Mouse (Mus musculus): Measurements from ENCODE around the gene Stab2. TPM values are rescaled to one million over a fixed set of nuclear protein-coding genes. Genes with fewer than 3 reads are reported as not detected.
A peak's percentile ranks its signal among the peaks of the same experiment; 100 is the strongest.

The Stab2 gene
- polyA plus RNA-seq, 1 experiment from 2014 or later: 0.26 TPM

- Histone ChIP-seq H3K4me2 (no peak overlapping the region), H3K9me3 (no peaks in the 10 kb centered on the region), H3K36me3 (replicated peaks) (no peaks in the 10 kb centered on the region), H3K9ac (no peak overlapping the region), H3K4me3 (no peak overlapping the region), H3K27me3 (replicated peaks) (no peaks in the 10 kb centered on the region), H3K27ac (no peak overlapping the region), H3K4me1 (no peaks in the 10 kb centered on the region)
- no peak for ATAC-seq (replicated peaks)
- 55% methylated on average over 5 of the region's 5 CpGs for WGBS
Measured at GRCm38 (mm10) chr10:86880071-86880806, 127.6 kb downstream of the Stab2 start.

- no peak overlapping the region for H3K9ac ChIP-seq
- no peak overlapping the region for H3K4me2 ChIP-seq
- H3K27me3 ChIP-seq (replicated peaks): no peaks in the 10 kb centered on the region
- H3K9me3 ChIP-seq: no peaks in the 10 kb centered on the region
- 80% methylated on average over 7 of the region's 7 CpGs for WGBS
- no peak overlapping the region for H3K4me3 ChIP-seq
- H3K36me3 ChIP-seq (replicated peaks): no peaks in the 10 kb centered on the region
- no peak for ATAC-seq (replicated peaks)
- no peak overlapping the region for H3K27ac ChIP-seq
- no peaks in the 10 kb centered on the region for H3K4me1 ChIP-seq
Measured at GRCm38 (mm10) chr10:86878721-86879120, 129.1 kb downstream of the Stab2 start.

GRCm38 (mm10) chr10:86872591-86872990 lies 135.2 kb downstream of the Stab2 start:
- H3K4me1 ChIP-seq: no peaks in the 10 kb centered on the region
- H3K9ac ChIP-seq: no peak overlapping the region
- no peaks in the 10 kb centered on the region for H3K36me3 ChIP-seq (replicated peaks)
- H3K4me3 ChIP-seq: no peak overlapping the region
- H3K9me3 ChIP-seq: no peaks in the 10 kb centered on the region
- H3K27ac ChIP-seq: no peak overlapping the region
- no peaks in the 10 kb centered on the region for H3K27me3 ChIP-seq (replicated peaks)
- no peak overlapping the region for H3K4me2 ChIP-seq
- ATAC-seq (replicated peaks): no peak
- WGBS: 82% methylated on average over 5 of the region's 5 CpGs

GRCm38 (mm10) chr10:86872121-86872520 lies 135.7 kb downstream of the Stab2 start:
- no peaks in the 10 kb centered on the region for H3K9me3 ChIP-seq
- H3K4me2 ChIP-seq: no peak overlapping the region
- no peak overlapping the region for H3K4me3 ChIP-seq
- no peaks in the 10 kb centered on the region for H3K4me1 ChIP-seq
- no peak overlapping the region for H3K9ac ChIP-seq
- no peak overlapping the region for H3K27ac ChIP-seq
- H3K27me3 ChIP-seq (replicated peaks): no peaks in the 10 kb centered on the region
- no peak for ATAC-seq (replicated peaks)
- no peaks in the 10 kb centered on the region for H3K36me3 ChIP-seq (replicated peaks)
- WGBS: 79% methylated on average over 7 of the region's 7 CpGs

GRCm38 (mm10) chr10:86863429-86863828 lies 144.4 kb downstream of the Stab2 start:
- no peak for ATAC-seq (replicated peaks)
- WGBS: 90% methylated on average over 6 of the region's 6 CpGs
- no peaks in the 10 kb centered on the region for H3K4me1 ChIP-seq
- H3K27me3 ChIP-seq (replicated peaks): no peaks in the 10 kb centered on the region
- no peak overlapping the region for H3K9ac ChIP-seq
- H3K27ac ChIP-seq: no peak overlapping the region
- no peaks in the 10 kb centered on the region for H3K9me3 ChIP-seq
- no peak overlapping the region for H3K4me2 ChIP-seq
- H3K4me3 ChIP-seq: no peak overlapping the region
- no peaks in the 10 kb centered on the region for H3K36me3 ChIP-seq (replicated peaks)

- H3K36me3 ChIP-seq (replicated peaks): no peaks in the 10 kb centered on the region
- no peaks in the 10 kb centered on the region for H3K27me3 ChIP-seq (replicated peaks)
- 92% methylated on average over 6 of the region's 6 CpGs for WGBS
- no peaks in the 10 kb centered on the region for H3K4me1 ChIP-seq
- no peak overlapping the region for H3K9ac ChIP-seq
- H3K4me3 ChIP-seq: no peak overlapping the region
- H3K27ac ChIP-seq: no peak overlapping the region
- no peak for ATAC-seq (replicated peaks)
- no peak overlapping the region for H3K4me2 ChIP-seq
- H3K9me3 ChIP-seq: no peaks in the 10 kb centered on the region
Measured at GRCm38 (mm10) chr10:86862496-86862895, 145.3 kb downstream of the Stab2 start.

GRCm38 (mm10) chr10:86860396-86860795 lies 147.4 kb downstream of the Stab2 start:
- H3K27me3 ChIP-seq (replicated peaks): no peaks in the 10 kb centered on the region
- no peaks in the 10 kb centered on the region for H3K36me3 ChIP-seq (replicated peaks)
- no peak overlapping the region for H3K4me2 ChIP-seq
- no peak overlapping the region for H3K9ac ChIP-seq
- no peaks in the 10 kb centered on the region for H3K9me3 ChIP-seq
- ATAC-seq (replicated peaks): no peak
- 72% methylated on average over 4 of the region's 4 CpGs for WGBS
- H3K27ac ChIP-seq: no peak overlapping the region
- H3K4me3 ChIP-seq: no peak overlapping the region
- H3K4me1 ChIP-seq: no peaks in the 10 kb centered on the region

- H3K4me2 ChIP-seq: no peak overlapping the region
- ATAC-seq (replicated peaks): no peak
- no peaks in the 10 kb centered on the region for H3K36me3 ChIP-seq (replicated peaks)
- H3K27ac ChIP-seq: no peak overlapping the region
- 80% methylated on average over 3 of the region's 3 CpGs for WGBS
- H3K9ac ChIP-seq: no peak overlapping the region
- no peak overlapping the region for H3K4me3 ChIP-seq
- H3K4me1 ChIP-seq: no peaks in the 10 kb centered on the region
- no peaks in the 10 kb centered on the region for H3K9me3 ChIP-seq
- no peaks in the 10 kb centered on the region for H3K27me3 ChIP-seq (replicated peaks)
Measured at GRCm38 (mm10) chr10:86853433-86853832, 154.4 kb downstream of the Stab2 start.

- Histone ChIP-seq H3K4me3 (no peak overlapping the region), H3K4me1 (no peaks in the 10 kb centered on the region), H3K9ac (no peak overlapping the region), H3K27me3 (replicated peaks) (no peaks in the 10 kb centered on the region), H3K27ac (no peak overlapping the region), H3K9me3 (no peaks in the 10 kb centered on the region), H3K36me3 (replicated peaks) (no peaks in the 10 kb centered on the region), H3K4me2 (no peak overlapping the region)
- peak; percentile 67 for ATAC-seq (replicated peaks)
- 65% methylated on average over 6 of the region's 6 CpGs for WGBS
Measured at GRCm38 (mm10) chr10:86852160-86852559, 155.7 kb downstream of the Stab2 start.

- no peaks in the 10 kb centered on the region for H3K4me1 ChIP-seq
Measured at GRCm38 (mm10) chr10:86849508-86849907, 158.3 kb downstream of the Stab2 start.

GRCm38 (mm10) chr10:86849087-86849486 lies 158.7 kb downstream of the Stab2 start:
- H3K36me3 ChIP-seq (replicated peaks): no peaks in the 10 kb centered on the region
- no peaks in the 10 kb centered on the region for H3K9me3 ChIP-seq
- no peaks in the 10 kb centered on the region for H3K4me1 ChIP-seq
- no peaks in the 10 kb centered on the region for H3K27me3 ChIP-seq (replicated peaks)
- H3K4me3 ChIP-seq: no peak overlapping the region
- no peak overlapping the region for H3K9ac ChIP-seq
- no peak overlapping the region for H3K4me2 ChIP-seq
- no peak for ATAC-seq (replicated peaks)
- H3K27ac ChIP-seq: no peak overlapping the region
- 93% methylated on average over 4 of the region's 4 CpGs for WGBS

More at GRCm38 (mm10) chr10:86849508-86849907, 158.3 kb downstream of the Stab2 start:
- no peak for ATAC-seq (replicated peaks)
- H3K4me3 ChIP-seq: no peak overlapping the region
- no peak overlapping the region for H3K9ac ChIP-seq
- H3K36me3 ChIP-seq (replicated peaks): no peaks in the 10 kb centered on the region
- no peak overlapping the region for H3K27ac ChIP-seq
- no peak overlapping the region for H3K4me2 ChIP-seq
- H3K9me3 ChIP-seq: no peaks in the 10 kb centered on the region
- WGBS: 89% methylated on average over 4 of the region's 4 CpGs
- no peaks in the 10 kb centered on the region for H3K27me3 ChIP-seq (replicated peaks)

- H3K9ac ChIP-seq: no peak overlapping the region
- no peaks in the 10 kb centered on the region for H3K27me3 ChIP-seq (replicated peaks)
- 87% methylated on average over 9 of the region's 9 CpGs for WGBS
- no peak overlapping the region for H3K4me2 ChIP-seq
- H3K36me3 ChIP-seq (replicated peaks): no peaks in the 10 kb centered on the region
- no peaks in the 10 kb centered on the region for H3K4me1 ChIP-seq
- H3K27ac ChIP-seq: no peak overlapping the region
- no peak for ATAC-seq (replicated peaks)
- H3K9me3 ChIP-seq: no peaks in the 10 kb centered on the region
- no peak overlapping the region for H3K4me3 ChIP-seq
Measured at GRCm38 (mm10) chr10:86846926-86847467, 160.8 kb downstream of the Stab2 start.

- ATAC-seq (replicated peaks): no peak
- no peak overlapping the region for H3K27ac ChIP-seq
- H3K9ac ChIP-seq: no peak overlapping the region
- WGBS: 89% methylated on average over 5 of the region's 5 CpGs
- H3K36me3 ChIP-seq (replicated peaks): no peaks in the 10 kb centered on the region
- no peaks in the 10 kb centered on the region for H3K9me3 ChIP-seq
- H3K27me3 ChIP-seq (replicated peaks): no peaks in the 10 kb centered on the region
- H3K4me1 ChIP-seq: no peaks in the 10 kb centered on the region
- H3K4me3 ChIP-seq: no peak overlapping the region
- no peak overlapping the region for H3K4me2 ChIP-seq
Measured at GRCm38 (mm10) chr10:86842659-86843058, 165.2 kb downstream of the Stab2 start.
